Mouse (Mus musculus) CH12.LX (cell line): Measurements from ENCODE around the gene Rho. TPM values are rescaled to one million over a fixed set of nuclear protein-coding genes. Genes with fewer than 3 reads are reported as not detected.

Source experiments
- DNase-seq: peaks from one replicate; pipeline ENCODE4 v3.0.0-alpha.2; 2013; ENCODE audit errors: extremely low read depth
- H3K27ac ChIP-seq: 2 replicates; pipeline ENCODE4 v1.5.1; 2012; ENCODE audit warnings: low read depth, mild to moderate bottlenecking, control low read depth, moderate library complexity; ENCODE audit not compliant: insufficient read depth
- H3K27me3 ChIP-seq: replicated peaks from 2 replicates; pipeline ENCODE3; 2012; ENCODE audit warnings: inconsistent platforms
- H3K36me3 ChIP-seq, 2 experiments: replicated peaks in 1 of 2; 2 replicates each; pipeline versions ENCODE3 to v1.6.1; 2012; ENCODE audit warnings: inconsistent platforms in 1 of 2, low read length in 1 of 2, mild to moderate bottlenecking in 1 of 2, mixed read lengths in 1 of 2, moderate library complexity in 1 of 2; ENCODE audit not compliant: control insufficient read depth in 1 of 2, insufficient read depth in 1 of 2
- H3K4me1 ChIP-seq, 2 experiments: 2 replicates each; pipeline ENCODE4 v1.6.1; 2012; ENCODE audit warnings: inconsistent platforms in 1 of 2, moderate library complexity in 1 of 2; ENCODE audit not compliant: insufficient read depth in 2 of 2, control insufficient read depth in 1 of 2
- H3K4me2 ChIP-seq: 2 replicates; pipeline ENCODE4 v1.6.1; 2012; ENCODE audit warnings: low read depth, mild to moderate bottlenecking, control low read depth; ENCODE audit not compliant: poor library complexity, insufficient read depth, severe bottlenecking
- H3K4me3 ChIP-seq, 3 experiments: fragments of 150-350 bp in 1 of 3; sonication (generic) in 1 of 3; replicated peaks in 1 of 3; 2 replicates each; pipeline versions ENCODE3 to v1.5.1; 2011 to 2012; ENCODE audit warnings: low read depth in 2 of 3, low read length in 2 of 3, mild to moderate bottlenecking in 2 of 3, moderate library complexity in 2 of 3, control low read depth in 1 of 3, improper control_type of control experiment in 1 of 3, inconsistent platforms in 1 of 3, mixed read lengths in 1 of 3; ENCODE audit not compliant: poor library complexity in 1 of 3
- H3K79me2 ChIP-seq: replicated peaks from 2 replicates; pipeline ENCODE4 v1.6.1; 2012; ENCODE audit warnings: mild to moderate bottlenecking, moderate library complexity; ENCODE audit not compliant: control insufficient read depth, poor library complexity, insufficient read depth, severe bottlenecking; ENCODE audit errors: extremely low read depth
- H3K9ac ChIP-seq: 2 replicates; pipeline ENCODE4 v1.6.1; 2012; ENCODE audit warnings: low read depth, mild to moderate bottlenecking, control low read depth, moderate library complexity; ENCODE audit not compliant: insufficient read depth
- H3K9me3 ChIP-seq: replicated peaks from 2 replicates; pipeline ENCODE3; 2012; ENCODE audit warnings: low read length, inconsistent platforms, mixed read lengths
- CHD2 ChIP-seq: IDR thresholded peaks from 2 replicates; pipeline ENCODE4 v1.6.1; 2011; ENCODE audit warnings: low read length, improper control_type of control experiment
- CTCF ChIP-seq, 2 experiments: IDR thresholded peaks in 1 of 2; conservative IDR thresholded peaks in 1 of 2; 2 replicates each; pipeline ENCODE4 v1.5.1; 2011 to 2012; ENCODE audit warnings: low read depth in 2 of 2, low read length in 2 of 2, improper control_type of control experiment in 1 of 2, inconsistent platforms in 1 of 2, mild to moderate bottlenecking in 1 of 2, moderate library complexity in 1 of 2
- EP300 ChIP-seq: IDR thresholded peaks from 2 replicates; pipeline ENCODE4 v1.6.1; 2011; ENCODE audit warnings: low read length, improper control_type of control experiment
- IRF4 ChIP-seq: IDR thresholded peaks from 2 replicates; pipeline ENCODE4 v1.6.1; 2014; ENCODE audit warnings: low read depth, mild to moderate bottlenecking, inconsistent platforms, low read length, improper control_type of control experiment
- JUND ChIP-seq: conservative IDR thresholded peaks from 2 replicates; pipeline ENCODE4 v1.6.1; 2011; ENCODE audit warnings: low read depth, low read length, improper control_type of control experiment
- MAZ ChIP-seq: IDR thresholded peaks from 2 replicates; pipeline ENCODE4 v1.6.1; 2012; ENCODE audit warnings: low read depth, mild to moderate bottlenecking, inconsistent platforms, low read length, improper control_type of control experiment, moderate library complexity
- MEF2A ChIP-seq: IDR thresholded peaks from 2 replicates; pipeline ENCODE4 v1.6.1; 2014; ENCODE audit warnings: low read depth, mild to moderate bottlenecking, inconsistent platforms, low read length, improper control_type of control experiment, borderline replicate concordance
- MXI1 ChIP-seq: IDR thresholded peaks from 2 replicates; pipeline ENCODE4 v1.6.1; 2011; ENCODE audit warnings: mild to moderate bottlenecking, low read depth, low read length, improper control_type of control experiment
- MYC ChIP-seq: IDR thresholded peaks from 2 replicates; pipeline ENCODE4 v1.6.1; 2011; ENCODE audit warnings: low read depth, mild to moderate bottlenecking, improper control_type of control experiment, low read length
- NRF1 ChIP-seq: IDR thresholded peaks from 2 replicates; pipeline ENCODE4 v1.6.1; 2014; ENCODE audit warnings: low read depth, mild to moderate bottlenecking, inconsistent platforms, low read length, improper control_type of control experiment, moderate library complexity
- PAX5 ChIP-seq: IDR thresholded peaks from 2 replicates; pipeline ENCODE4 v1.6.1; 2012; ENCODE audit warnings: low read length, inconsistent platforms, mixed read lengths
- POLR2A ChIP-seq: IDR thresholded peaks from 2 replicates; pipeline ENCODE4 v1.6.1; 2011; ENCODE audit warnings: low read depth, mild to moderate bottlenecking, improper control_type of control experiment, low read length
- RAD21 ChIP-seq: IDR thresholded peaks from 2 replicates; pipeline ENCODE4 v1.6.1; 2011; ENCODE audit warnings: low read depth, mild to moderate bottlenecking, low read length, improper control_type of control experiment, moderate library complexity
- SIN3A ChIP-seq: IDR thresholded peaks from 2 replicates; pipeline ENCODE4 v1.6.1; 2012; ENCODE audit warnings: low read length, improper control_type of control experiment, inconsistent platforms
- SMC3 ChIP-seq: IDR thresholded peaks from 2 replicates; pipeline ENCODE4 v1.6.1; 2011; ENCODE audit warnings: low read depth, low read length, improper control_type of control experiment
- UBTF ChIP-seq: IDR thresholded peaks from 2 replicates; pipeline ENCODE4 v1.6.1; 2012; ENCODE audit warnings: low read depth, mild to moderate bottlenecking, inconsistent platforms, low read length, improper control_type of control experiment, moderate library complexity
- USF1 ChIP-seq: IDR thresholded peaks from 2 replicates; pipeline ENCODE4 v1.6.1; 2014; ENCODE audit warnings: low read depth, mild to moderate bottlenecking, inconsistent platforms, low read length, improper control_type of control experiment
- USF2 ChIP-seq: conservative IDR thresholded peaks from 2 replicates; pipeline ENCODE4 v1.6.1; 2011; ENCODE audit warnings: low read depth, low read length, improper control_type of control experiment
- ZMIZ1 ChIP-seq: IDR thresholded peaks from 2 replicates; pipeline ENCODE4 v1.6.1; 2012; ENCODE audit warnings: low read depth, mild to moderate bottlenecking, inconsistent platforms, low read length, improper control_type of control experiment
- dilution Hi-C: fragments of 300-500 bp; cut with MboI; formaldehyde crosslinking; loops from 2 replicates; pipeline ENCODE4 v1.14.3; 2020; ENCODE audit warnings: low sequenced_read_pairs; ENCODE audit not compliant: extremely low pct_unique_long_range_greater_than_20kb, extremely low pct_ligation_motif_present
- in situ Hi-C: fragments of 300-500 bp; cut with MboI; formaldehyde crosslinking; loops from 3 replicates; pipeline ENCODE4 v1.14.3; 2019; ENCODE audit warnings: low sequenced_read_pairs, low pct_ligation_motif_present, low pct_unique_long_range_greater_than_20kb, mixed read lengths
- polyA plus RNA-seq: library from polyadenylated mRNA; unstranded; fragments of >175 nt; gene quantifications from 2 replicates; pipeline ENCODE4 v1.2.1, GENCODE M21; 2012; ENCODE audit warnings: low read depth; ENCODE audit not compliant: insufficient read length
- total RNA-seq, 2 experiments: library from RNA; depleted of rRNA; stranded (reverse); fragments of 300-350 nt in 1 of 2; fragments of >200 nt in 1 of 2; gene quantifications; 2 replicates each; pipeline ENCODE4 v1.2.3; 2012 to 2014

Gene Rho
- total and polyA plus RNA-seq, 3 experiments: 0.04 TPM; not detected in 1

- in situ Hi-C loops (no loop called here), dilution Hi-C loops (no loop called here)
- H3K9me3 ChIP-seq: no peaks in the 10 kb centered on the region
- peaks cover 0 to 21% of the 10 kb centered on the region in 2 experiments for H3K36me3 ChIP-seq
- no peaks in the 10 kb centered on the region for H3K79me2 ChIP-seq
- DNase-seq: no peak
- no peak overlapping the region for H3K4me2 ChIP-seq
- H3K27ac ChIP-seq: no peak overlapping the region
- H3K9ac ChIP-seq: no peak overlapping the region
- H3K4me3 ChIP-seq: no peak overlapping the region
- peaks cover 30 to 47% of the 10 kb centered on the region in 2 experiments for H3K4me1 ChIP-seq
- TF ChIP-seq USF1: no peak
- no peak for TF ChIP-seq ZMIZ1
- TF ChIP-seq MXI1: no peak
- TF ChIP-seq EP300: no peak
- no peak for TF ChIP-seq UBTF
- TF ChIP-seq IRF4: no peak
- TF ChIP-seq JUND: no peak
- TF ChIP-seq USF2: no peak
- TF ChIP-seq MEF2A: no peak
- TF ChIP-seq MAZ: no peak
- no peak for TF ChIP-seq SMC3
- no peak for TF ChIP-seq POLR2A
- TF ChIP-seq CTCF (conservative IDR thresholded peaks at IDR 0.05 in 1 of 2, IDR thresholded peaks at IDR 0.05 in 1 of 2; ENCODE audit: low read depth in 2 of 2, low read length in 2 of 2): no peak
- no peak for TF ChIP-seq MYC
- no peak for TF ChIP-seq PAX5
- H3K27me3 ChIP-seq: no peaks in the 10 kb centered on the region
These were observed 16.9 kb upstream of the Rho start for GRCm38 (mm10) chr6:115914511-115915202.

- dilution Hi-C loops: no loop called here
- no peak overlapping the region for H3K4me3 ChIP-seq
- no peaks in the 10 kb centered on the region for H3K9me3 ChIP-seq
- in situ Hi-C loops: no loop called here
- peaks cover 20 to 42% of the 10 kb centered on the region in 2 experiments for H3K4me1 ChIP-seq
- H3K79me2 ChIP-seq: no peaks in the 10 kb centered on the region
- DNase-seq: no peak
- TF ChIP-seq ZMIZ1 (no peak), UBTF (no peak), JUND (no peak), NRF1 (no peak), CHD2 (no peak), MAZ (no peak), EP300 (no peak), RAD21 (no peak), PAX5 (no peak), USF1 (no peak), SIN3A (no peak), SMC3 (no peak)
- peaks cover 0 to 27% of the 10 kb centered on the region in 2 experiments for H3K36me3 ChIP-seq
- H3K27ac ChIP-seq: no peak overlapping the region
- H3K4me2 ChIP-seq: no peak overlapping the region
- H3K27me3 ChIP-seq: no peaks in the 10 kb centered on the region
- no peak overlapping the region for H3K9ac ChIP-seq
These were observed 15.7 kb upstream of the Rho start for GRCm38 (mm10) chr6:115915601-115916445.
